Mouse (Mus musculus) embryonic facial prominence, embryonic 11.5 days (tissue): Measurements from ENCODE around the gene Dbx2. TPM values are rescaled to one million over a fixed set of nuclear protein-coding genes. Genes with fewer than 3 reads are reported as not detected.

Experiments
- ATAC-seq: fragments of 200-750 bp; cut with Nextera tagmentation; replicated peaks from 2 replicates; pipeline ENCODE4 v1.8.0; 2017; ENCODE audit warnings: low read depth; ENCODE audit not compliant: insufficient number of reproducible peaks, low FRiP score, low TSS enrichment
- DNase-seq: peaks from one replicate; pipeline ENCODE4 v3.0.0-alpha.2; 2015; ENCODE audit warnings: low spot score
- H3K27ac ChIP-seq: fragments of 300-500 bp; sonication (generic); replicated peaks from 2 replicates; pipeline ENCODE4 v1.5.1; 2014; ENCODE audit warnings: mild to moderate bottlenecking, low read depth, low read length, control low read depth
- H3K27me3 ChIP-seq: fragments of 300-500 bp; sonication (generic); 2 replicates; pipeline ENCODE4 v1.6.1; 2014; ENCODE audit warnings: mild to moderate bottlenecking, low read length, moderate library complexity, mixed read lengths; ENCODE audit not compliant: control insufficient read depth, insufficient read depth
- H3K36me3 ChIP-seq: fragments of 300-500 bp; sonication (generic); replicated peaks from 2 replicates; pipeline ENCODE4 v1.6.1; 2014; ENCODE audit warnings: low read depth, mild to moderate bottlenecking, low read length, moderate library complexity, mixed read lengths; ENCODE audit not compliant: control insufficient read depth, insufficient read depth
- H3K4me1 ChIP-seq: fragments of 300-500 bp; sonication (generic); 2 replicates; pipeline ENCODE4 v1.6.1; 2014; ENCODE audit warnings: low read length, mixed read lengths; ENCODE audit not compliant: control insufficient read depth, insufficient read depth
- H3K4me2 ChIP-seq: fragments of 300-500 bp; sonication (generic); 2 replicates; pipeline ENCODE4 v1.6.1; 2014; ENCODE audit warnings: low read depth, mild to moderate bottlenecking, control low read depth, low read length, moderate library complexity
- H3K4me3 ChIP-seq: fragments of 300-500 bp; sonication (generic); 2 replicates; pipeline ENCODE4 v1.5.1; 2014; ENCODE audit warnings: low read depth, low read length, control low read depth
- H3K9ac ChIP-seq: fragments of 300-500 bp; sonication (generic); replicated peaks from 2 replicates; pipeline ENCODE4 v1.6.1; 2014; ENCODE audit warnings: mild to moderate bottlenecking, control low read depth, low read length
- H3K9me3 ChIP-seq: fragments of 300-500 bp; sonication (generic); replicated peaks from 2 replicates; pipeline ENCODE4 v1.6.1; 2016; ENCODE audit warnings: mild to moderate bottlenecking, low read length, inconsistent platforms, mixed read lengths; ENCODE audit not compliant: control insufficient read depth
- WGBS: fragments of 180-500 bp; shearing (Covaris S2); extraction: QIAGEN DNeasy Blood & Tissue Kit; methylation state at CpG from one replicate; pipeline ENCODE4 v1.1.7; 2014; 5-methylcytosine and 5-hydroxymethylcytosine counted together
- polyA plus RNA-seq: library from polyadenylated mRNA; unstranded; fragments of >200 nt; fragmentation: Nextera tagmentation; extraction: Ambion mirVana; gene quantifications from 2 replicates; pipeline ENCODE4 v1.2.1, GENCODE M21; 2014

The Dbx2 gene
- polyA plus RNA-seq, 1 experiment from 2014 or later, result 0.66 TPM

DNA sequence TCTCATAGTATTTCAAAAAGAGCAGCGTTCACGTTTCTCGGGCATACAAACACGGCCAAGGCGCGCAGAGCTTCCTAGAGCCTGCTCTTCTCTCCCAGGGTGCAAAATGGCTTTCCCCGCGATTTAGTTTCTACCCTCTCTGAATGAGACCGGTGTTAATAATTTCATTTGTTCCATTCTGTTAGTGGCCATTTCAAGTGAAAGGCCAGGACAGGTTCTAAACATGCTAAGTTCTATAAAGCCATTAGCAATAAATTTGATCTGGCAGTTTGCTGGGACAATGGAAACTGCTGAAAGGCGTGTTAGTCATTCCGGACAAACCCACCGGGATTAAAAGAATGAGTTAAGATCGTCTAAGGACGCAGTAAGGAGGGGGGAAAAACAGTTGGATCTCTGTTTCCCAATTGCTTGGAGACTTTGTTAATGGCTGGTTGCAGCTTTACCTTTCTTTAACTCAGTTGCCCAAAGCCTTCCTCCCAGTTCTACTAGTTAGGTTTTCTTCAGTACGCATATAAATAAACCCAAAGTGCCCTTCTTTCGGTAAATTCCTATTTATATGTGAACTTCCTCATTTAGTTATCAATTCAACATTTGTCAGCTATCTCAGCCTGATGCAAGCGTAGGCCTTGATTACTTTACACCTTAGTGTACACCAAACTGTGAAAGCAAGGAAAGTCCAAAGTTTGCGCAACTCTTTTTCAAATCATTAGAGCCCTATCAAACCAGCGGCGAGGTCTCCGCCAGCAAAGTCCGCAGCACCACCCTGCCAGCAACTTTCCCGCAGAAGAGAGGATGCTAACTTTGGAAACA is 2.7 kb downstream of the Dbx2 start:
- DNase-seq (no peak), ATAC-seq (no peak)
- no peak overlapping the region for H3K9ac ChIP-seq
- no peak overlapping the region for H3K4me3 ChIP-seq
- peaks cover 38% of the 10 kb centered on the region for H3K27me3 ChIP-seq
- H3K36me3 ChIP-seq, result no peaks in the 10 kb centered on the region
- H3K27ac ChIP-seq, result no peak overlapping the region
- 1% methylated on average over 23 of the region's 23 CpGs for WGBS
- no peaks in the 10 kb centered on the region for H3K9me3 ChIP-seq
- no peaks in the 10 kb centered on the region; the same call in 1 of the 2 replicates for H3K4me1 ChIP-seq
- H3K4me2 ChIP-seq, result no peak overlapping the region

DNA sequence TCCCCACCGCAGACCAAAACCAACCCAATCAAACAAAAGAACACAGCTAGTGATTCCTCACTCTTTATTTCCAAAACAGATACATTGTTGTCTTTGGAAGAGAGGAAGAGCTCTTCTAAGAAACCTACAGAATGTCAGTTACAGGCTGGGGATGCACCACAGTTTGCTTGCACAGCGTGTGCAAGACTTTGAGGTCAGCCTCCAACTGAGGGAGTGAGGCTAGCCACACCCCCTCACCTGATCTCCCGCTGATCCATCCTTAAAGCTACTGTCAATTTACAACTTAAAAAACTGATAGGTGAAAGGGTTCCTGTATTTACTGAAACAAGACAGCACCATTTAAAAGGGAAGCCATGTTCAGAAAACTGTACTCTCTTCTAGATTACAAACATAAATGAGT is 3.9 kb downstream of the Dbx2 start:
- no peak for DNase-seq
- H3K4me2 ChIP-seq, result no peak overlapping the region
- H3K27me3 ChIP-seq, result peaks cover 38% of the 10 kb centered on the region
- 0% methylated on average over 3 of the region's 3 CpGs for WGBS
- H3K9me3 ChIP-seq, result no peaks in the 10 kb centered on the region
- H3K4me3 ChIP-seq, result no peak overlapping the region
- H3K4me1 ChIP-seq, result no peaks in the 10 kb centered on the region; the same call in 1 of the 2 replicates
- no peak overlapping the region for H3K9ac ChIP-seq
- H3K27ac ChIP-seq, result no peak overlapping the region
- no peak for ATAC-seq
- no peaks in the 10 kb centered on the region for H3K36me3 ChIP-seq

DNA sequence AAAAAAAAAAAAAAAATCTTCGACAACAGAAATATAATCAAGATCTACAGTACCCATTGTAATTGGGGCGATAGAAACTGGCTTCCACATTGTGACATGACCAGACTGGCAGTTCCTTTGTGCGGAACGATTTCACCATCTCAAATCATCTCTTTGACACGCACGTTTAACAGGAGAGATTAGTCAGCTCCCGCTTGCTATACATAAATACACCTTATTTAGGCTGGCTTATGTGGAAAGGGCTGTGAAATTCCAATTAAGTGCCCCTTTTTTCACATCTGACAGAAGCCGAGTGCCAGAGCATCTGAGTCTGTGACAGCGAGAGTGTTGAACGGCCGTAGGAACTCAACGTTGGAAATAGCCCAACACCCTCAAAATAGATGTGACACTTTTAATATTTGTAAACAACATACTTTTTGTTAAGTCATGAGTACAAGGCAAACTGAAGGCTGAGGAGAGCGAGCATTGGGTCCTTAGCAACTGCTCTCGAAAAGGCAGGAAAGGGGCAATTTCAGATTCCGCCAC is 12.2 kb downstream of the Dbx2 start:
- Histone ChIP-seq H3K4me2 (no peak overlapping the region), H3K9ac (no peak overlapping the region), H3K4me1 (no peaks in the 10 kb centered on the region; the same call in 1 of the 2 replicates), H3K4me3 (no peak overlapping the region), H3K27ac (no peak overlapping the region), H3K36me3 (no peaks in the 10 kb centered on the region), H3K27me3 (peaks cover 2% of the 10 kb centered on the region; the same call in 1 of the 2 replicates), H3K9me3 (no peaks in the 10 kb centered on the region)
- no peak for ATAC-seq
- 73% methylated on average over 15 of the region's 15 CpGs for WGBS
- DNase-seq, result no peak

DNA sequence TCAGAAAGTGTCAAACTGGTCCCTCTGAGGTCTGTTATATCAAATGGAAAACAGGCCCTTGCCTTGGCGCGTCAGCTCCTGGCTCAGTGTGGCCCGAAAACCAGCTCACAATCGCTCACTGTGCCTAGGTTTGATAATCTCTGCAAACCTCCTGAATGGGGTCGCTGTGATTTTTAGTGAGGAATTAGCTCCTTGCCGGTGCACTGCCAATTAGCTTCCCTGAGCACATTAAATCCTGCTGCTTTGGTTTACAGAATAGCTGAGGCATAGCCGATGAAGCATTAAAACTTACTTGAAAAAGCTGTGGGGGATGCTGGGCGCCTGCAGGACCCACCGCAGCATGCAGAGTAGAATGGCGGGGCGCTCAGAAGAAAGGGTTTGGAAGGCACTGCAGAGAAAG is 15.4 kb downstream of the Dbx2 start:
- Histone ChIP-seq H3K4me1 (no peaks in the 10 kb centered on the region; the same call in 1 of the 2 replicates), H3K4me3 (no peak overlapping the region), H3K36me3 (no peaks in the 10 kb centered on the region), H3K9me3 (no peaks in the 10 kb centered on the region), H3K27me3 (peaks cover 2% of the 10 kb centered on the region; the same call in 1 of the 2 replicates), H3K27ac (no peak overlapping the region), H3K9ac (no peak overlapping the region), H3K4me2 (0 out of 2 replicates have a peak overlapping the region, but pooled peaks have one; percentile 5)
- DNase-seq, result no peak
- 4% methylated on average over 11 of the region's 11 CpGs for whole genome bisulfite sequencing
- ATAC-seq, result no peak

DNA sequence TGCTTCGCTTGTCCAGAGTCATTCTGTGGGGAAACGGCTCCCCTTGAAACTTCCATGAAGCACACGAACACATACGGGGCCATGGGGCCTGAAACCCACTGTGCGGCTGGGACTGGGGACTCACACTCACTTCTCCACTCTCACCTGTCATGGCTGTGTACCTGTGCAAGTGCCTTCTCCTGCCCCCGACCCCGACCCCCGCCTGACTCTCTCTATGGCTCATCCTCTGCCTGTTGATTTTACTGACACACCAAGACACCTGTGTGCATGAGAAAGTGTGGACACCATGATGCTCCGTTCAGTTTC is 16.0 kb downstream of the Dbx2 start:
- H3K4me3 ChIP-seq, result no peak overlapping the region
- no peak for DNase-seq
- peaks cover 2% of the 10 kb centered on the region; the same call in 1 of the 2 replicates for H3K27me3 ChIP-seq
- 52% methylated on average over 9 of the region's 9 CpGs for WGBS
- no peak; the same call in 1 of the 2 replicates for ATAC-seq
- H3K27ac ChIP-seq, result no peak overlapping the region
- no peaks in the 10 kb centered on the region for H3K36me3 ChIP-seq
- H3K4me2 ChIP-seq, result no peak overlapping the region
- H3K9ac ChIP-seq, result no peak overlapping the region
- no peaks in the 10 kb centered on the region for H3K9me3 ChIP-seq
- no peaks in the 10 kb centered on the region; the same call in 1 of the 2 replicates for H3K4me1 ChIP-seq

DNA sequence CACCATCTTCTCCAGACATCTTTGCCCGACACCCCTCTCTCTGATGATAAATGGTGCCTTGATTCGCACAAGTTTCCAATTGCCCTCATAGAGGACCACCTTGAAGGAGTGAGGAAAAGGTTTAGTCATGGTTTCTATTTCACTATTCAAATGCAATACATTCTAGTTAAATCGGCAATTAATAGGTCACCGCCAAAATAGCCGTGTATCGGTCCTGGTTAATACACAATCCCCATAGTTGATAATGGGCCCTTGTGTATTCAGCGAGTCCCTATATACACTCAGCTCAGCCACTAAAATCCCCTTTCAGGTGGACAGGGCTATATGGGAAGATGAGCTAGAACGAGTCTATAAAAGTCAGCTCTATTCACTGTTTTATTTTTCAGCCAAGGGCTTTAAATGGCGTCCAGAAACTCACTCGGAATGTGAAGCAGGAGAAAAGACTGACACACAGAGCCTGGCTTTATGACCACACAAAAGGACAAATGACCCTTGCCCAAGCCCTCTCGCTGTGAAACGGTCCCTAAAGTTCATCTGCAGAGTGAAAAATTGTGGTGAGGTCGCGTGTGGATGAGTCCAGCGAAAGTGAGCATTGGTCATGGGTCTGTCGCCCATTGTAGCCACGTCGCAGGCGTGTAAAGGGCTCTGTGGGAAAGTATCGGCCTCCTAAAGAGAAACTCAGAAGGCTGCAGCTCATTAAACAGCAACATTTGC is 16.5 kb downstream of the Dbx2 start:
- ATAC-seq, result peak; percentile 48; the same call in 1 of the 2 replicates

DNA sequence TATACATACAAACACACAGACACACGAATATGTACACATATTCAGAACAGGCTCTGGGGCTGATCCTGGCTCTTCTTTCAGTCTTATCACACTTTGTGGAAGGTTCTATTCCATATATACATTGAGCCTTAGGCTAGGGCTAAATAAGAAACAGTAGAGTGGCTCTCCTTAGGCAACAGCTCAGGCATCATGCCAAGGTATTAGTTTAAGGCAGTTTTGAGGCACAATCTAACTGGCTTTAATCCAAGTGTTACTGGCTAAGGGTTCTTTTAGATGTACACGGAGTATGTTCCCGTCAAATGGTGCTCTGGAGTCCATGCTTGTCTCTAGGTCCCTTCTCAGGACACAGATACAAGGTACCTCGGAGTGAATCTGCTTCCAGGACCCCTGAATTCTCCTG is 31.4 kb downstream of the Dbx2 start:
- Histone ChIP-seq H3K4me1 (no peaks in the 10 kb centered on the region), H3K4me2 (no peak overlapping the region), H3K27ac (no peak overlapping the region), H3K9me3 (no peaks in the 10 kb centered on the region), H3K27me3 (no peaks in the 10 kb centered on the region), H3K36me3 (no peaks in the 10 kb centered on the region), H3K9ac (no peak overlapping the region), H3K4me3 (no peak overlapping the region)
- ATAC-seq (no peak), DNase-seq (no peak)
- 89% methylated on average over 4 of the region's 4 CpGs for WGBS

More for the DNA sequence above, 16.5 kb downstream of the Dbx2 start:
- no peak for DNase-seq
- Histone ChIP-seq H3K9ac (no peak overlapping the region), H3K9me3 (no peaks in the 10 kb centered on the region), H3K4me2 (no peak overlapping the region), H3K27me3 (peaks cover 2% of the 10 kb centered on the region; the same call in 1 of the 2 replicates), H3K36me3 (no peaks in the 10 kb centered on the region), H3K27ac (no peak overlapping the region), H3K4me1 (no peaks in the 10 kb centered on the region; the same call in 1 of the 2 replicates), H3K4me3 (no peak overlapping the region)
- 69% methylated on average over 20 of the region's 20 CpGs for WGBS

DNA sequence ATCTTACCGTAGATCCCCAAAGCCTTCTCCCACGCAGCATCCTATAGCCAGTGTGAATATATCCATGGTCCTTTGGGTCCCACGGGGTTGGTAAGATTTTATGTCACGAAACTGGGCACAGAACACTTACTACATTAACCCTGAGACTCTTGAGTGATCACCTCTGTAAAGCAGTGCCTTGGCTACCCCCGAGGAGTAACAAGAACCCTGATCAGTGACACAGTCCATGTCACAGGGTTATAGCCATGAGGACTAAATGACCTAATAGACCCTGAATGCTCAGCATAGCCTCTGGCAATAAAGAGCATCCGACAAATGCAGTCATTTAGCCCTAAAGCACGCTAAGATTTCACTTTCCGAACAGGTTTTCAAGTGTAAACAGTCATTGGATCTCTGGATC is 33.0 kb downstream of the Dbx2 start:
- Histone ChIP-seq H3K27ac (no peak overlapping the region), H3K9me3 (no peaks in the 10 kb centered on the region), H3K36me3 (no peaks in the 10 kb centered on the region), H3K4me1 (no peaks in the 10 kb centered on the region), H3K4me3 (no peak overlapping the region), H3K4me2 (no peak overlapping the region), H3K9ac (no peak overlapping the region), H3K27me3 (no peaks in the 10 kb centered on the region)
- WGBS, result 72% methylated on average over 8 of the region's 8 CpGs
- DNase-seq, result no peak
- ATAC-seq, result no peak
